Mouse (Mus musculus) heart, embryonic 10.5 days (tissue): ENCODE data around the gene Cldnd2. TPM values are rescaled to one million over a fixed set of nuclear protein-coding genes. Genes with fewer than 3 reads are reported as not detected.
A peak's percentile ranks its signal among the peaks of the same experiment; 100 is the strongest.

ENCODE experiments used
- DNase-seq: peaks from one replicate; pipeline ENCODE4 v3.0.0-alpha.2; 2017; ENCODE audit warnings: low spot score
- H3K27ac ChIP-seq: fragments of 300-500 bp; sonication (generic); 2 replicates; pipeline ENCODE4 v1.5.1; 2016; ENCODE audit warnings: mild to moderate bottlenecking
- H3K27me3 ChIP-seq: fragments of 300-500 bp; sonication (generic); 2 replicates; pipeline ENCODE4 v1.6.1; 2016; ENCODE audit warnings: mild to moderate bottlenecking; ENCODE audit not compliant: poor library complexity, insufficient read depth, severe bottlenecking
- H3K36me3 ChIP-seq: fragments of 300-500 bp; sonication (generic); 2 replicates; pipeline ENCODE4 v1.6.1; 2016; ENCODE audit warnings: mild to moderate bottlenecking, moderate library complexity
- H3K4me1 ChIP-seq: fragments of 300-500 bp; sonication (generic); 2 replicates; pipeline ENCODE4 v1.6.1; 2016; ENCODE audit warnings: mild to moderate bottlenecking
- H3K4me3 ChIP-seq: fragments of 300-500 bp; sonication (generic); 2 replicates; pipeline ENCODE4 v1.5.1; 2016; ENCODE audit warnings: mild to moderate bottlenecking, moderate library complexity
- H3K9me3 ChIP-seq: fragments of 300-500 bp; sonication (generic); 2 replicates; pipeline ENCODE4 v1.6.1; 2016; ENCODE audit warnings: mild to moderate bottlenecking, moderate library complexity
- WGBS: fragments of 180-500 bp; shearing (Covaris S2); methylation state at CpG from one replicate; pipeline ENCODE4 v1.1.7; 2016; 5-methylcytosine and 5-hydroxymethylcytosine counted together
- microRNA-seq: library from miRNA; unstranded; fragments of <30 nt; microRNA quantifications from one replicate; pipeline ENCODE4, GENCODE M21; 2017
- polyA plus RNA-seq: library from polyadenylated mRNA; unstranded; fragments of >200 nt; fragmentation: Nextera tagmentation; extraction: Ambion mirVana; gene quantifications from 2 replicates; pipeline ENCODE4 v1.2.1, GENCODE M21; 2016

Cldnd2 gene
- polyA plus RNA-seq, 1 experiment from 2014 or later, result not detected

DNA sequence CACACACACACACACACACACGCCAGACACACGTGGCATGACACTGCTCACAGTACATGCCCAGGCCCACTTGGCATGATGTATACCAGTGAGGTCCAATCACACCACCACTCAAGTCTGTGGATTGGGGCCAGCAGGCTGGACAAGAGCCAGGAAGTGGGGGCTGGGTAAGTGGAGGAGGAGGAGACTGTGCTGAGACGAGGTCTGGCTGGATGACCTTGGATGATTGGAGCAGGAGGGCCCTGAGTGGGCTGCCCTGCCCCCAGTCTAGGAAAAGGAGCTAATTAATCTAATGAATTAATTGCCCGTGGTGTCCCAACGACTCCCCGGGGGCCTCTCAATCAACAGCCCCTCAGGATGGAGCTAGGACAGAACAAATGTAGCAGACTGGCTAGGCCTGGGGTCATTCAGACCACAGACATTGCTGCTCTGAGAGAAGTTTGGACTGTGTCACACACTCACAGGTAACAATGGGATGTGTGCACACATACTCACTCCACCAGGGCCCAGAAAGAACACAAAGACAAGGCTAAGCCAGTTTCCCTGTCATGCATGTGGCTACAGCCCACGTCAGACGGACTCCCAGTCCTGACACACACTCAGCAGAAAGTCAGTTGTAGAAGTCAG is 41.6 kb downstream of the Cldnd2 start:
- peaks cover 21% of the 10 kb centered on the region for H3K27me3 ChIP-seq
- H3K4me3 ChIP-seq, result no peak overlapping the region
- H3K9me3 ChIP-seq, result no peaks in the 10 kb centered on the region
- WGBS, result 67% methylated on average over 8 of the region's 8 CpGs
- H3K36me3 ChIP-seq, result no peaks in the 10 kb centered on the region
- no peak for DNase-seq
- no peak overlapping the region for H3K27ac ChIP-seq
- H3K4me1 ChIP-seq, result 0 out of 2 replicates have a peak, but pooled peaks cover 2% of the 10 kb centered on the region

GRCm38 (mm10) chr7:43483236-43483635 is 42.7 kb downstream of the Cldnd2 start:
- no peak overlapping the region for H3K4me3 ChIP-seq
- H3K27ac ChIP-seq, result no peak overlapping the region
- no peaks in the 10 kb centered on the region for H3K9me3 ChIP-seq
- no peak for DNase-seq
- 0 out of 2 replicates have a peak, but pooled peaks cover 2% of the 10 kb centered on the region for H3K4me1 ChIP-seq
- 7% methylated on average over 10 of the region's 10 CpGs for WGBS
- peaks cover 14% of the 10 kb centered on the region for H3K27me3 ChIP-seq
- H3K36me3 ChIP-seq, result no peaks in the 10 kb centered on the region

DNA sequence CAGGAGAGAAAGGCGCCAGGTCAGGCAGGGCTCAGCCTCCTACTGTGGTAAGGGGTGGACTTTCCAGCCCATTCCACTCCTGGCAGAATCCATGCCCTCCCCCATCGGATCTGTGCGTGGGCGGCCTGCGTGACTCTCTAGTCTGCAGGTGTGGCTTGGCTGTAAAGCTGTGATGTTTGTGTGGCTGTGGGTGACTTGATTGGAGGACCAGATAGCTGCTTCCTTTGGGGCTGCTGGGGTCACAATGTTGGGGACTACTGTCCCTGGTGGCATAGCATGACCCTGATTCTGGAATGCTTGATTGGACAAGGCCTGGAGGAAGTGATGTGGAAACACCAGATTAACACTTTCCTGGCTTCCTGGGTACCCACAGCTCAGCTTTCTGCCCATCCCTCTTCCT is 48.1 kb downstream of the Cldnd2 start:
- H3K27me3 ChIP-seq, result peaks cover 54% of the 10 kb centered on the region
- H3K36me3 ChIP-seq, result no peaks in the 10 kb centered on the region
- no peaks in the 10 kb centered on the region for H3K9me3 ChIP-seq
- H3K27ac ChIP-seq, result no peak overlapping the region
- peaks cover 9% of the 10 kb centered on the region; the same call in 1 of the 2 replicates for H3K4me1 ChIP-seq
- no peak overlapping the region for H3K4me3 ChIP-seq
- DNase-seq, result no peak
- WGBS, result 33% methylated on average over 5 of the region's 5 CpGs

DNA sequence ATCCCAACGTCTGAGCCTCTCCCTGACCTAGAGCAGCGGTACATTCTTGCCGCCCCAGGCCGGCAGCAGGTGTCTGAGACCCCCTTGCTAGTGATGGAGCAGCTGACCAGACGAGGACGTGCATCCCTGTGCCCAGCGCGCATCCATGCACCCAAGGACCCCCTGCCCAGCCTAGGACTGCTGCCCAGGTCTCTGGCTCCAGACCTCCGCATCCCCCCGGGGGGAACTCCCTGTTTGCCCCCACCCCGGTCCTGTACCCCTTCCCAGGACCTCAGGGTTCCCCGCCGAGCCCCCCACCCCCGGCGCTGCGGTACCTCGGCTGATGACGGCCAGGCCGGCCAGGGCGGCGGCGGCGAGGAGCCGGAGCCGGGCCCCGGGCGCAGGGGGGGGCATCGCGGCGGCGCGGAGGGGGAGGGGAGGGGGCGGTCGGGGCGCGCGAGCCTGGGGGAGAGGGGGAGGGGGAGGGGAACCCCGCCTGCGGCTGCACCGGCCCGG is 49.1 kb downstream of the Cldnd2 start, which contains the start of gene Iglon5:
Iglon5 (minus strand) TSS at position 445 of the 495 bp plus-strand sequence.
- Histone ChIP-seq H3K4me3 (peak within 1 kb of the TSS; percentile 59), H3K4me1 (peaks cover 9% of the 10 kb centered on the region; the same call in 1 of the 2 replicates), H3K27me3 (peaks cover 59% of the 10 kb centered on the region), H3K36me3 (no peaks in the 10 kb centered on the region), H3K9me3 (no peaks in the 10 kb centered on the region), H3K27ac (peak within 1 kb of the TSS; percentile 54)
- DNase-seq, result no peak
- under 1% methylated on average over 20 of the region's 41 CpGs for WGBS

DNA sequence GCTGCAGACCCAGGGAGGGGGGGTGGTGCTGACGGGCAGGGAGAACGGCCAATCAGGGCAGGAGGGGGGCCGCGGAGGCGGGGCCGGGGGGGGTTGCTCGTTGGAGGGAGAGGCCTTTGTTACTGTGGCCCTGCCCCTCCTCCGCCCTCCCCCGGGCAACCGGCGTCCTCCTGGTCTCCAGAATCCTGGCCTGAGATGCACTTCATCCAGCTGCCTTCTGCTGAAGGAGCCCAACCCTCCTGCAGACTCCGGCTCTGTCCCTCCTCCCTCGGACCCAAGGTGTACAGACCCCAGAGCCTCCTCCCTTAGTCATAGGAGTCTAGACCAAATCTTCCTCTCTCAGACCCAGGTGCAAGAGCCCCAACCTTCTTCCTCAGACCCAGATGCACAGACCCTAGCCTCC is 49.6 kb downstream of the Cldnd2 start:
- H3K36me3 ChIP-seq, result no peaks in the 10 kb centered on the region
- H3K27ac ChIP-seq, result peak overlapping the region; percentile 54; the same call in 1 of the 2 replicates
- WGBS, result 5% methylated on average over 6 of the region's 13 CpGs
- H3K27me3 ChIP-seq, result peaks cover 64% of the 10 kb centered on the region
- H3K9me3 ChIP-seq, result no peaks in the 10 kb centered on the region
- no peak for DNase-seq
- peaks cover 9% of the 10 kb centered on the region; the same call in 1 of the 2 replicates for H3K4me1 ChIP-seq
- H3K4me3 ChIP-seq, result peak overlapping the region; percentile 59

GRCm38 (mm10) chr7:43490861-43491260 is 50.3 kb downstream of the Cldnd2 start:
- no peaks in the 10 kb centered on the region for H3K9me3 ChIP-seq
- WGBS, result 51% methylated on average over 9 of the region's 9 CpGs
- no peaks in the 10 kb centered on the region for H3K36me3 ChIP-seq
- no peak overlapping the region for H3K4me3 ChIP-seq
- H3K27ac ChIP-seq, result no peak overlapping the region
- peaks cover 70% of the 10 kb centered on the region for H3K27me3 ChIP-seq
- DNase-seq, result no peak
- peaks cover 9% of the 10 kb centered on the region; the same call in 1 of the 2 replicates for H3K4me1 ChIP-seq

Small RNAs within 50 kb of the gene (microRNA-seq; reads per million reads assigned to microRNA genes)
- 3.0 reads per million, percentile 5 among the genes with 10 or more reads in this experiment for gene Mir7051

Other genes starting within 250 kb of the Cldnd2 start
- 9.1 and 9.5 TPM in 2 replicates for gene Zfp715, start 127.5 kb upstream of the Cldnd2 start, polyA plus RNA-seq
- gene Siglecf, start 89.4 kb upstream of the Cldnd2 start, polyA plus RNA-seq, result 0.09 and 0.51 TPM in 2 replicates
- gene Siglecg, start 32.6 kb upstream of the Cldnd2 start, polyA plus RNA-seq, result not detected in 2 replicates
- not detected in 2 replicates for gene Lim2, start 13.1 kb upstream of the Cldnd2 start, polyA plus RNA-seq
- gene Nkg7, start 3.7 kb upstream of the Cldnd2 start, polyA plus RNA-seq, result not detected in 2 replicates
- 505 and 580 TPM in 2 replicates for gene Etfb, start 3.3 kb downstream of the Cldnd2 start, polyA plus RNA-seq
- gene Gm45233, start 3.3 kb downstream of the Cldnd2 start, polyA plus RNA-seq, result not detected in 2 replicates
- 1.4 and 1.5 TPM in 2 replicates for gene Vsig10l, start 22.4 kb downstream of the Cldnd2 start, polyA plus RNA-seq
- 0.20 TPM in 1 of 2 replicates, not detected in the other for gene Iglon5, start 49.3 kb downstream of the Cldnd2 start, polyA plus RNA-seq
- not detected in 2 replicates for gene 4931406B18Rik, start 65.2 kb downstream of the Cldnd2 start, polyA plus RNA-seq
- gene Cd33, start 103.6 kb downstream of the Cldnd2 start, polyA plus RNA-seq, result 0.34 and 0.37 TPM in 2 replicates
- gene Zfp658, start 121.5 kb downstream of the Cldnd2 start, polyA plus RNA-seq, result 1.4 and 2.1 TPM in 2 replicates
- 9.7 and 10.0 TPM in 2 replicates for gene Zfp719, start 138.8 kb downstream of the Cldnd2 start, polyA plus RNA-seq
- 0.06 and 0.21 TPM in 2 replicates for gene Zfp819, start 166.4 kb downstream of the Cldnd2 start, polyA plus RNA-seq
- not detected in 2 replicates for gene Ceacam18, start 193.9 kb downstream of the Cldnd2 start, polyA plus RNA-seq
- gene Siglece, start 219.4 kb downstream of the Cldnd2 start, polyA plus RNA-seq, result 0.70 TPM in 1 of 2 replicates, not detected in the other
- gene Ctu1, start 231.2 kb downstream of the Cldnd2 start, polyA plus RNA-seq, result 9.0 and 12.0 TPM in 2 replicates
- not detected in 2 replicates for gene Klk14, start 249.6 kb downstream of the Cldnd2 start, polyA plus RNA-seq